Mouse (Mus musculus): ENCODE data around the gene Tmtc1. TPM values are rescaled to one million over a fixed set of nuclear protein-coding genes. Genes with fewer than 3 reads are reported as not detected.

Tmtc1 gene
- polyA plus RNA-seq, 1 experiment from 2014 or later = 1.6 TPM

DNA sequence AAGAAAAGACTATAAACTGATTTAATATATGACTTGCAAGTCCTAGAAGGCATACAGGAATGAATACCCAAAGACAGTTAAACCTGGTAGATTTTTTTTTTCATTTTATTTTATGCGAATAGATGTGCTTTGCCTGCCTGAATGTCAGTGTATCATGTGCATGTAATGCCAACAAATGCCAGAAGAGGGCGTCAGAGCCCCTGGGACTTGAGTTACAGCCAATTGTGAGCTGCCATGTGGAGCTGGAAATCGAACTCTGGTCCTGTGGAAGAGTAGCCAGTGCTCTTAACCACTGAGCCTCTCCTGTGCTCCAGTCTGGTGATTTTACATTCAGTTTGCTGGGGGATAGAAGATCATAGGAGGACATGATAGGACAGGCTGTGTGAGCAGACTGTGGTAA, 4.0 kb upstream of the Tmtc1 start:
- Histone ChIP-seq H3K27me3 (replicated peaks) (peaks cover 10% of the 10 kb centered on the region), H3K9ac (no peak overlapping the region), H3K36me3 (no peaks in the 10 kb centered on the region), H3K27ac (no peak overlapping the region), H3K4me2 (replicated peaks) (no peak overlapping the region), H3K4me3 (replicated peaks) (no peak overlapping the region), H3K9me3 (no peaks in the 10 kb centered on the region), H3K4me1 (replicated peaks) (0 out of 2 replicates have a peak, but pooled peaks cover 2% of the 10 kb centered on the region)
- WGBS = 66% methylated on average over 3 of the region's 3 CpGs
- no peak for ATAC-seq

- Histone ChIP-seq H3K4me3 (replicated peaks) (no peak overlapping the region), H3K27me3 (replicated peaks) (peaks cover 18% of the 10 kb centered on the region), H3K4me1 (replicated peaks) (peaks cover 10% of the 10 kb centered on the region; the same call in 1 of the 2 replicates), H3K36me3 (no peaks in the 10 kb centered on the region), H3K9ac (no peak overlapping the region), H3K27ac (no peak overlapping the region), H3K4me2 (replicated peaks) (no peak overlapping the region), H3K9me3 (no peaks in the 10 kb centered on the region)
- ATAC-seq = no peak
- WGBS = 70% methylated on average over 3 of the region's 3 CpGs
Measured at GRCm38 (mm10) chr6:148446113-148446512, 1.9 kb upstream of the Tmtc1 start.

GRCm38 (mm10) chr6:148444796-148445195, 607 bp upstream of the Tmtc1 start:
- Histone ChIP-seq H3K9me3 (no peaks in the 10 kb centered on the region), H3K4me1 (replicated peaks) (peaks cover 10% of the 10 kb centered on the region; the same call in 1 of the 2 replicates), H3K4me2 (replicated peaks) (peak overlapping the region; percentile 94), H3K27me3 (replicated peaks) (peaks cover 18% of the 10 kb centered on the region), H3K9ac (peak overlapping the region; percentile 62), H3K36me3 (no peaks in the 10 kb centered on the region), H3K27ac (no peak overlapping the region), H3K4me3 (replicated peaks) (peak overlapping the region; percentile 71)
- no peak for ATAC-seq
- 10% methylated on average over 9 of the region's 9 CpGs for WGBS

- no peaks in the 10 kb centered on the region for H3K36me3 ChIP-seq
- peaks cover 18% of the 10 kb centered on the region for H3K27me3 ChIP-seq (replicated peaks)
- no peak overlapping the region for H3K27ac ChIP-seq
- H3K9ac ChIP-seq = peak overlapping the region; percentile 62
- no peaks in the 10 kb centered on the region for H3K9me3 ChIP-seq
- H3K4me3 ChIP-seq (replicated peaks) = peak overlapping the region; percentile 71
- ATAC-seq = peak; percentile 27; the same call in 1 of the 2 replicates
- peaks cover 10% of the 10 kb centered on the region; the same call in 1 of the 2 replicates for H3K4me1 ChIP-seq (replicated peaks)
- WGBS = 1% methylated on average over 15 of the region's 15 CpGs
- H3K4me2 ChIP-seq (replicated peaks) = peak overlapping the region; percentile 94
Measured at GRCm38 (mm10) chr6:148443291-148443725, 881 bp downstream of the Tmtc1 start.

GRCm38 (mm10) chr6:148442671-148443290, 1.4 kb downstream of the Tmtc1 start:
- H3K4me2 ChIP-seq (replicated peaks) = peak overlapping the region; percentile 94
- H3K27ac ChIP-seq = no peak overlapping the region
- no peaks in the 10 kb centered on the region for H3K9me3 ChIP-seq
- peaks cover 10% of the 10 kb centered on the region; the same call in 1 of the 2 replicates for H3K4me1 ChIP-seq (replicated peaks)
- H3K4me3 ChIP-seq (replicated peaks) = peak overlapping the region; percentile 71
- WGBS = 2% methylated on average over 27 of the region's 27 CpGs
- peak overlapping the region; percentile 62 for H3K9ac ChIP-seq
- ATAC-seq = no peak
- H3K36me3 ChIP-seq = no peaks in the 10 kb centered on the region
- peaks cover 18% of the 10 kb centered on the region for H3K27me3 ChIP-seq (replicated peaks)

GRCm38 (mm10) chr6:148441871-148442270, 2.3 kb downstream of the Tmtc1 start:
- Histone ChIP-seq H3K4me1 (replicated peaks) (peaks cover 10% of the 10 kb centered on the region; the same call in 1 of the 2 replicates), H3K4me2 (replicated peaks) (peak overlapping the region; percentile 94), H3K9ac (no peak overlapping the region), H3K9me3 (no peaks in the 10 kb centered on the region), H3K36me3 (no peaks in the 10 kb centered on the region), H3K4me3 (replicated peaks) (0 out of 2 replicates have a peak overlapping the region, but pooled peaks have one; percentile 9), H3K27ac (no peak overlapping the region), H3K27me3 (replicated peaks) (peaks cover 18% of the 10 kb centered on the region)
- 20% methylated on average over 5 of the region's 5 CpGs for WGBS
- no peak for ATAC-seq

DNA sequence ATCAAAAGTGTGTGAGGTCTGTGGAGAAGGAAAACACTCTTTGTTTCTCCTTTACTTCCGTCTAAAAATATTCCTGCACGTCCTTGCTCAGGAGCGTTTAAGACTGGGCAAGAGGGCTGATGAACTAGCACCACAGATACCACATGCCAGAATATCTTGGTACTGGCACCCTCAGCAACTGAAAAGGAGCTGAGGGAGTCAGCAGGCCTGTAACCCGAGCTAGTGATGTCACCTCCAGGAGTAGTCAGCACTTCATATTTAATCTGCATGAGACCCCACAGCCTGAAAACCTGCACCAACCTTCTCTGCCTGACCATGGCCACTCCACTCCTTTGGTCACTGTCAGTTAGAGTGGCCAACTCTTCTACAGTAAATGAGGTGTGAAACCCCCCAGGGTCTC, 5.1 kb downstream of the Tmtc1 start:
- no peaks in the 10 kb centered on the region for H3K36me3 ChIP-seq
- no peak overlapping the region for H3K27ac ChIP-seq
- peaks cover 9% of the 10 kb centered on the region for H3K27me3 ChIP-seq (replicated peaks)
- no peak overlapping the region for H3K4me2 ChIP-seq (replicated peaks)
- H3K4me1 ChIP-seq (replicated peaks) = peaks cover 8% of the 10 kb centered on the region; the same call in 1 of the 2 replicates
- ATAC-seq = no peak
- WGBS = 52% methylated on average over 4 of the region's 4 CpGs
- no peak overlapping the region for H3K9ac ChIP-seq
- no peak overlapping the region for H3K4me3 ChIP-seq (replicated peaks)
- no peaks in the 10 kb centered on the region for H3K9me3 ChIP-seq

DNA sequence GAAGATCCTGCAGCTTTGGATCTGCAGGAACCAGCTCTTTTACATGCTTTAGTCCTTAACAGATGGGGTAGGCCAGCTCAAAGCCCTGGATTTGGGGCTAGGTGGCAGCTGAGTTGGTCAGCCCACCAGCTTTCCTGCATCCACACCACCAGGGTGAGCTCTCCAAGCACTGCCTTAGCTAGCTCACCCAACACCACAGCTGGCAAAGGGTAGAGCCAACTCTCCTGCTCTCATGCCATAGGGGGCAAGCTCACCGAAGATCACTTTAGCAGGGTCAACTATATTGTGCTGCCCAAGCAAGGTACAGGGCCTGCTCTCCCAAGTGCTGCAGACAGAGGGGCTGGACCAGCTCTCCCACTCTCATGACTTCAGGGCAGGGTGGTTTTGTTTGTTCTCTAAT, 6.6 kb downstream of the Tmtc1 start:
- Histone ChIP-seq H3K4me1 (replicated peaks) (peaks cover 3% of the 10 kb centered on the region; the same call in 1 of the 2 replicates), H3K36me3 (no peaks in the 10 kb centered on the region), H3K9me3 (no peaks in the 10 kb centered on the region), H3K4me3 (replicated peaks) (no peak overlapping the region), H3K4me2 (replicated peaks) (no peak overlapping the region), H3K27ac (no peak overlapping the region), H3K27me3 (replicated peaks) (peaks cover 1% of the 10 kb centered on the region), H3K9ac (no peak overlapping the region)
- WGBS = 95% methylated on average over 1 of the region's 1 CpGs
- no peak for ATAC-seq

DNA sequence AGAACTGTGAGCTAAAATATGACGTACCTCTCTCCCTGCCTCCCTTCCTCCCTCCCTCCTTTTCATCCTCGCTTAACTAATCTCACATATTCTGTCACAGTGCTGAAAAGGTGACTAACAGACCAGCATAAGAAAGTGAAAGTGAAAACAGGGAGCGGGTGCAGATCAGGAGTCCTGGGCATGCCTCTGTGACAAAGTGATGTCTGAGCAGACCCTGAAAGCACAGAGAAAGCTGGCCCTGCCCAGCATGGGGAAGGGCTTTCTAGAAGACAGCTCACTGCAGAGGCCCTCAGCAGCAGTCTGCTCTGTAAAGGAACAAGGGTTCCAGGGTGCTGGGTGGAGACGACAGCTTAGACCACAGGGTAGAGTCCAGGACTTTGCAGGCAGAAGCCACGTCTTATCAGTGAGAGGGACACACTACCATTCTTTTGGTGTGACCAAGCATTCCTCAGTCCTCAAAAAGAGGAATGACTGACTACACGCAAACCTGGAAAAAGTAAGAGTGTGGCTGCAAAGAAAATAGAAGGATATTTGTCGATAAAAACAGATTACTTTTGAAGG, 7.7 kb downstream of the Tmtc1 start:
- Histone ChIP-seq H3K4me2 (replicated peaks) (no peak overlapping the region), H3K36me3 (no peaks in the 10 kb centered on the region), H3K9ac (no peak overlapping the region), H3K4me3 (replicated peaks) (no peak overlapping the region), H3K9me3 (no peaks in the 10 kb centered on the region), H3K27me3 (replicated peaks) (no peaks in the 10 kb centered on the region; the same call in 1 of the 2 replicates), H3K4me1 (replicated peaks) (no peaks in the 10 kb centered on the region), H3K27ac (no peak overlapping the region)
- no peak for ATAC-seq
- WGBS = 81% methylated on average over 7 of the region's 7 CpGs

GRCm38 (mm10) chr6:148421577-148421976, 22.6 kb downstream of the Tmtc1 start:
- no peak overlapping the region for H3K9ac ChIP-seq
- no peaks in the 10 kb centered on the region for H3K4me1 ChIP-seq (replicated peaks)
- no peak overlapping the region for H3K4me3 ChIP-seq (replicated peaks)
- no peak overlapping the region for H3K4me2 ChIP-seq (replicated peaks)
- no peaks in the 10 kb centered on the region for H3K27me3 ChIP-seq (replicated peaks)
- WGBS = 47% methylated on average over 7 of the region's 7 CpGs
- H3K36me3 ChIP-seq = no peaks in the 10 kb centered on the region
- ATAC-seq = no peak
- no peaks in the 10 kb centered on the region for H3K9me3 ChIP-seq
- H3K27ac ChIP-seq = no peak overlapping the region

DNA sequence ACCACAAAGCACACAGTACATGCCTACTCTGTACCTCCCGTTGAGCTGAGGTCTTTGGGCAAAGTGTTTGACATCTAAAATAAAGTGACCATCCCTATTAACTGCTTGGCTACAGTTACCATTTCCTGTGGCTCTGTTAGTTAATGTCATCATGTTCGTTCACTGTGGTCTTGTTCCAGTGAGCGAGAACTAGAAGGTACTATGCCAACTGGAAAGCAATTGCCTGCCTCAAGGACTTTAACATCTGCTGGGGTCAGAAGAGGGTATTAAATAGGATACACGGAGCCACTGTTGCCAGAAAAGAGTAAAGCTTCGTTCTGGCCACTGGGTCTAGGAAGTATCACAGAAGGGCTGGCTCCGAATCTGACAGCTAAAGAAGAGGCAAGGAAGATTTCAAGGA, 23.8 kb downstream of the Tmtc1 start:
- no peaks in the 10 kb centered on the region for H3K4me1 ChIP-seq (replicated peaks)
- no peak overlapping the region for H3K9ac ChIP-seq
- H3K4me2 ChIP-seq (replicated peaks) = no peak overlapping the region
- H3K36me3 ChIP-seq = no peaks in the 10 kb centered on the region
- no peak for ATAC-seq
- H3K27ac ChIP-seq = no peak overlapping the region
- 77% methylated on average over 6 of the region's 6 CpGs for WGBS
- no peaks in the 10 kb centered on the region for H3K9me3 ChIP-seq
- no peak overlapping the region for H3K4me3 ChIP-seq (replicated peaks)
- no peaks in the 10 kb centered on the region for H3K27me3 ChIP-seq (replicated peaks)

- Histone ChIP-seq H3K4me2 (replicated peaks) (no peak overlapping the region), H3K9me3 (no peaks in the 10 kb centered on the region), H3K9ac (no peak overlapping the region), H3K27ac (no peak overlapping the region), H3K27me3 (replicated peaks) (no peaks in the 10 kb centered on the region), H3K36me3 (no peaks in the 10 kb centered on the region), H3K4me3 (replicated peaks) (no peak overlapping the region), H3K4me1 (replicated peaks) (no peaks in the 10 kb centered on the region)
- peak; percentile 74; the same call in 1 of the 2 replicates for ATAC-seq
- 60% methylated on average over 2 of the region's 2 CpGs for WGBS
Measured at GRCm38 (mm10) chr6:148416597-148416996, 27.6 kb downstream of the Tmtc1 start.

DNA sequence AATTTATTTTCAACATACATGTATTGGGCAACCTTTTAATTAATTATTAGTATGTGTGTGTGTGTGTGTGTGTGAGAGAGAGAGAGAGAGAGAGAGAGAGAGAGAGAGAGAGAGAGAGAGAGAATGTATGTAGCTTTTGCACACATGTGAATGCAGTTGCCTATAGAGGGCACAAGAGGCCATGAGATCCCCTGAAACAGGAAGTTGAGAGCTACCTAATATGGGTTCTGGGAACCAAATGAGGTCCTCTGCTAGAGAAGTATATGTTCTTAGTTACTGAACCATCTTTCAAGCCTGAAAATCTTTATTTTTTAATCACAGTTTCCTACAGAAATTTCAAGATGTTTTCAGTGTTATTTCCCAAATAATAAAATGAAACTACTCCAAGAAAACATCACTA, 30.6 kb downstream of the Tmtc1 start:
- Histone ChIP-seq H3K36me3 (no peaks in the 10 kb centered on the region), H3K4me1 (replicated peaks) (no peaks in the 10 kb centered on the region), H3K9ac (no peak overlapping the region), H3K27ac (no peak overlapping the region), H3K27me3 (replicated peaks) (no peaks in the 10 kb centered on the region), H3K9me3 (no peaks in the 10 kb centered on the region), H3K4me2 (replicated peaks) (no peak overlapping the region), H3K4me3 (replicated peaks) (no peak overlapping the region)
- ATAC-seq = no peak
